Mouse (Mus musculus): ENCODE data around the gene Egln2.
A peak's percentile ranks its signal among the peaks of the same experiment; 100 is the strongest.

Gene Egln2

GRCm38 (mm10) chr7:27132588-27132987 lies 34.0 kb downstream of the Egln2 start:
- DNase-seq (ENCODE audit: low spot score in 2 of 2), result peak; percentile 42 to 55

DNA sequence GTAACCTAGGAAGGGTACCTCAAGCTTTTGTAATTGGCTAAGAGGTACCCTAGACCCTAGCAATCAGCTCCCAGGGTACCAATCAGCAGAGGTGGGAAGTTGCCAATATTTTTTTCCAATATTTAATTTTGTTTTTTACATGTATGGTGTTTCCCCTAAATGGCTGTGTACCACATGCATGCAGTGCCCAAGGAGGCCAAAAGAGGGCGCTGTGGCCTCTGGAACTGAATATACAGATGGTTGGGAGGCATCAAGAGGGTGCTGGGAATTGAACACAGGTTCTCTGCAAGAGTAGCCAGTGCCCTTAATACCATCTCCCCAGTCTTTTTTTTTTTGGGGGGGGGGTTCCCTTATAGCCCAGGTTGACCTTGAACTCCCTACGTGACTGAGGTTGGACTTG lies 35.2 kb downstream of the Egln2 start:
- no peak for DNase-seq (ENCODE audit: low spot score in 2 of 2)

DNA sequence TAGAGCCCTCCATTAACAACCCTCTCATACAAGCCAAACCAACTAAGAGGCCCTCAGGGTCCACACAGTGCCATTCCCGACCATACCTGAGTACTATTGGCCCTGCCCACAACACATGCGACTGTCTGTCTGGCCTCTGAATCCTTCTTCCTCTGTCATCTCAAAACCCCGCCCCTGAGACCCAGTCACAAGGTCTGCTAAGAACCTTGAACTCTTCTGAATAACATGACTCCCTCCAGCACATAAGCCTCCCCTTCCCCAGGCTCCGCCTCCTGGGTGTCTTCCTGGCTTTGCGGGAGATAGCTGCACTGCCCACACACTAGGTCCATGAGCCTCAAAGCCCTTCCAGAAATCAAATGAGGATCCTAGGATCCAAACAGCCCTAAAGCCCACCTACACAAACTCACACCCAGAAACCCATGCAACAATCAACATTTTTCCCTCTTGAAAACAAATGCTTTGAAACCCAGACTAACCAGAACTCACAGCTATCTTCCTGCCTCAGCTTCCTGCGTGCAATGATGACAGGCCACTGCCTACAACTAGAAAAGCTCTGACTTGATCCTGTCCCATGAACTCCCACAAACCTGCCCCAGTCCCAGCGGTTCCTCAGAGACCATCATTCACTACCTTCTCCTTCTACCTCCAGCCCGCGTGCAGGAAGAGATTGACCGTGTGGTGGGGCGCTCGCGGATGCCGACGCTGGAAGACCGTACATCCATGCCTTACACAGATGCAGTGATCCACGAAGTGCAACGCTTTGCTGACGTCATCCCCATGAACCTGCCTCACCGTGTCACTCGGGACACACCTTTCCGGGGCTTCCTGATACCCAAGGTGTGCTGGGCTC lies 35.9 kb downstream of the Egln2 start:
- DNase-seq (ENCODE audit: low spot score in 2 of 2), result no peak

- no peak for DNase-seq (ENCODE audit: low spot score in 2 of 2)
Observed at GRCm38 (mm10) chr7:27129811-27130210, 36.8 kb downstream of the Egln2 start.

DNA sequence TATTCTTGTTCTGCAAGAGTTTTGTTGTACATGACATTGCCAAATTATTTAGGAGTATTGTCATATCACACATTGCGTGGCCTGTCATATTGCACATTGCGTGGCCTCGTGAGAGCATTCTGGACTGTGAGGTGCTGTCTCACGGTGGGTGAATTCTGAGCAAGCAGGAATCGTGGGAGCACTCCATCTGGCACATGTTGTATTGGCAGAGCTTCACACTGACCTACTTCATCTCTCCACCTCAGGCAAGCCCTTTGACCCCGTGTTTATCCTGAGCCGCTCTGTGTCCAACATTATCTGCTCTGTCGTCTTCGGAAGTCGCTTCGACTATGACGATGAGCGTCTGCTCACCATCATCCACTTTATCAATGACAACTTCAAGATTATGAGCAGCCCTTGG lies 37.7 kb downstream of the Egln2 start:
- DNase-seq (ENCODE audit: low spot score in 2 of 2), result no peak

DNA sequence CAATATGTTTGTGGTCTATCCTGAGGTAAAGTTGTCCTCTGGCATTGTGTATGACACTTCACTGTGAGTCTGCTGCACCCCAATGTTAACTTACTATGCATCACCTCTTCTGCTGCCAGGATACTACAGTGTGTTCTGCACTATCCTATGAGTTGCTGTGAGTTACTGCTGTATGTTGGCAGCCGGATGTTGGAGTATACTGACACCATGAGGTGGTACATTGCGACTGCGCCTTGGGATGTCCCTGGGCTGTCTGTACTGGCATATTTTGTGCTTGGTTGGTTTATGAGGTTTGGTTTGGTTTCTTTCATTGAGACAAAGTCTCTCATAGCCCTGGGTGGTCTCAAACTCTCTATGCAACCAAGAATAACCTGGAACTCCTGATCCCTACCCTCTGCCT lies 38.4 kb downstream of the Egln2 start:
- peak; percentile 12 to 58 for DNase-seq (ENCODE audit: low spot score in 2 of 2)

DNA sequence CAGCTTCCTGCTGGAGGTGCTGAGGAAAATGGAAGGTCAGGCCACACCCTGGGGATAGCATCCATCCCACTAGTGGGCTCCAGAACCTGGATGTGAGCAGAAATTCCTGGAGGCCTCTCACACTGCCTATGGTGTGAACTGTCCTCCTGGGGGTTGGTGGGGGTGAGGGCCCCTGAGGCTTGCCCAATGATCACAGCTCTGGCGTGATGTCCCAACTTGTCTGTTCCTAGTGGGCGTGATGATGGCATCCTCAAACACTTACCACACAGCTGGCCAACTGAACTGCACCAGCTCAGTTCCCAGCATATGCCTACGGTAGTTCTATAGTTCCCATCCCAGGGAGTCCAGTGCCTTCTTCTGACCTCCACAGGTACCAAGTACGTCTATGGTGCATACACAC lies 41.6 kb downstream of the Egln2 start:
- DNase-seq (ENCODE audit: low spot score in 2 of 2), result no peak

DNA sequence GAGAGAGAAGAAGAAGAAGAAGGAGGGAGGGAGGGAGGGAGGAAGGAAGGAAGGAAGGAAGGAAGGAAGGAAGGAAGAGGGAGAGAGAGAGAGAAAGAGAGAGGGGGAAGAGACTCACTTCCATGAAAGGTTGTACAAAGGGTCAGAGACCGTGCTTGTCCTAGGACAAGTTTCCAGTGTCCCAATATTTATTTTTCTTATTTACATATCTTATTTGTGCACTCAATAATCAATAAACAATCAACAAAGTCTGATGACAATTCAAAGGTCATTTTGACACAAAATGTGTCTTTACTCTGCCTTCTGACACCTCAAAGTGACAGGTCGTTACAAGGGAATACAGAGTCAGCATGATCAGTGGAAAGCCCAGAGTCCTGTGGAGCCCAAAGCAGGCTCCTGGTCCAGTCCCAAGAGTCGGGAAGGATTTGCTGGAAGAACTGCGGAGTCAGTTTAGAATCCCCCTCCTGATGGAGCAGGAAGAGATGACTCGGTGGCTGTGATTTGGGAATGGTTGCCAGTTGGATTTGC lies 42.2 kb downstream of the Egln2 start:
- no peak for DNase-seq (ENCODE audit: low spot score in 2 of 2)

- no peak for DNase-seq (ENCODE audit: low spot score in 2 of 2)
Observed at GRCm38 (mm10) chr7:27119676-27120075, 46.9 kb downstream of the Egln2 start, which contains the start of gene Cyp2f2. TSS of gene Cyp2f2 (plus strand) at chr7:27119909.

DNA sequence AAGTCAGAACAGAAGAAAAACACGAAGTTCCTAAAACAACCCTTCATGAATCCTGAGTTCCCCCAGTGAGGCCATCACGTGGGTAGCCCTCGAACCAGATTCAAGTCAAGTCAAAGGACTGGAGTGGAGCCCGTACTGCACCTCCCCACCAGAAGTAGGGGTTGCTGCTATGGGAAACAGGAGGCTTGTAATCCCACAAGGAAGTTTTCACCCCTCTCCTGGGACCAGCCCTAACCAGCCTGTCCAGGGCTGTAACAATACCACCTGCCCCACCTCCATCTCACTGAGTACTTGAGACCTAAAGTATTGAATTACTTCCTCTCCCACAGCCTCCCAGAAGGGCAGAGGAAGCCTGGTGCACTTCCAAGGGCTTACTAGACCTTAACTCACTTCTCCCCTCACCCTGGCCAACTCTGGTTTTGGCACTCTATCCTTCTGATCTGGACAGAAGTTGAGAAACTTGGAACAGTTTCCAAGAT lies 48.5 kb downstream of the Egln2 start:
- no peak for DNase-seq (ENCODE audit: low spot score in 2 of 2)

DNA sequence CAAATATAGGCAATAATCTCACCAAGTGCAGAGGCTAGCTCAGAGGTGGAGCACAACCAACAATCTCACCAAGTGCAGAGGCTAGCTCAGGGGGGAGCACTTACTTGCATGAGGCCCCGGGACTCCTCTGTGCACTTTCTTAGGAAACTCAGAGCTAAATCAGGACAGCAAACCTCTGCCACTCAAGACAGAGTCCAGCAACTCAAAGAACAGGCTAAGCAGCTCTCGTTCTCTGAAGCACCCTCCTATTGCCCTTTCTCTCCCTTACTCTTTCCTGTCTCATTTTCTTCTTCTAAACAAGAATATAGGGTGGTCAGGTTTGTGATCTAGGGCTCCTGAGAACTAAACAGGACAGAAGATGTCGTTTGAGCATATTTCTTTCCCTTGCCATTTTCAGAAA lies 54.6 kb downstream of the Egln2 start:
- DNase-seq (ENCODE audit: low spot score in 2 of 2), result no peak

GRCm38 (mm10) chr7:27111038-27111437 lies 55.6 kb downstream of the Egln2 start:
- no peak for DNase-seq (ENCODE audit: low spot score in 2 of 2)

DNA sequence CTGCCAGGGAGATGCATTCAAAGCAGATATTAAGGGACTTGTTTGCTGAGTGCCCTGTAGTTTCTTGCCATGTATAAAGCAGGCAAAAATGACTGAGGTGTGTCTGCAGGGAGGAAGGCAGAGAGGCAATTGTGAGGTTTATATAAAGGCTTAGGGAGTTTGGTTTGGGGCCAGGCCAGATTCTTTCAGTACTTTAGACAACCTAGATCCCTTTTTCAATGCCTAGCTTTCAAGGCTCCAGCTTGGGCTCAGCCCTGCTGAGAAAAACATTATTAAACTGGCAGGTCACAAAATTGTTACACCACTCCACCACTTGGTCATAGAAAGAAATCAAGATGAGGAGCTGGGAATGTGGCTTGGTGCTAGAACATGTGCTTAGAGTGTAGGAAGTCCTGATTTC lies 56.3 kb downstream of the Egln2 start:
- no peak for DNase-seq (ENCODE audit: low spot score in 2 of 2)

Data from frontal cortex, postnatal 36 days (tissue).